Mouse (Mus musculus): ENCODE measurements around the gene Tagln2. TPM values are rescaled to one million over a fixed set of nuclear protein-coding genes. Genes with fewer than 3 reads are reported as not detected.
A peak's percentile ranks its signal among the peaks of the same experiment; 100 is the strongest.

Tagln2 gene
- polyA plus RNA-seq, 3 experiments from 2014 or later, result 260 to 650 (median 280) TPM

- peak; percentile 53 for ATAC-seq
These were observed 26.7 kb downstream of the Tagln2 start for GRCm38 (mm10) chr1:172526380-172527081.

GRCm38 (mm10) chr1:172527431-172527830, 27.6 kb downstream of the Tagln2 start:
- no peak for ATAC-seq

GRCm38 (mm10) chr1:172528701-172529100, 28.9 kb downstream of the Tagln2 start:
- peak; percentile 74 for ATAC-seq

- no peak for ATAC-seq
These were observed 30.8 kb downstream of the Tagln2 start for GRCm38 (mm10) chr1:172530544-172531220.

- ATAC-seq, result no peak
These were observed 32.7 kb downstream of the Tagln2 start for GRCm38 (mm10) chr1:172532551-172532950.

- ATAC-seq, result no peak
These were observed 35.3 kb downstream of the Tagln2 start for GRCm38 (mm10) chr1:172535116-172535515.

GRCm38 (mm10) chr1:172539827-172540226, 40.0 kb downstream of the Tagln2 start:
- no peak for ATAC-seq

- ATAC-seq, result no peak
These were observed 40.5 kb downstream of the Tagln2 start for GRCm38 (mm10) chr1:172540283-172540820.

- ATAC-seq, result no peak
These were observed 46.2 kb downstream of the Tagln2 start for GRCm38 (mm10) chr1:172546062-172546461.

- peak; percentile 84 for ATAC-seq
These were observed 48.7 kb downstream of the Tagln2 start for GRCm38 (mm10) chr1:172548501-172548900.

GRCm38 (mm10) chr1:172549314-172549713, 49.5 kb downstream of the Tagln2 start:
- ATAC-seq, result no peak

- no peak for ATAC-seq
These were observed 49.9 kb downstream of the Tagln2 start for GRCm38 (mm10) chr1:172549717-172550116.

GRCm38 (mm10) chr1:172550551-172550951, 50.7 kb downstream of the Tagln2 start:
- peak; percentile 80 for ATAC-seq

GRCm38 (mm10) chr1:172551009-172551408, 51.2 kb downstream of the Tagln2 start:
- no peak for ATAC-seq

GRCm38 (mm10) chr1:172552623-172553022, 52.8 kb downstream of the Tagln2 start:
- no peak for ATAC-seq

- no peak for ATAC-seq
These were observed 55.8 kb downstream of the Tagln2 start, which contains the start of gene Vsig8 for GRCm38 (mm10) chr1:172555638-172556037. Gene Vsig8 (plus strand): TSS chr1:172555938.

Other genes starting within 250 kb of the Tagln2 start
- not detected for gene Atp1a4, start 241.6 kb upstream of the Tagln2 start, polyA plus RNA-seq (2017; shearing (Covaris generic))
- gene Igsf8, start 238.4 kb upstream of the Tagln2 start, polyA plus RNA-seq (2017; shearing (Covaris generic)), result 1 to 10 TPM; 3.8 to 5.4 (median 5.2) TPM
- gene Atp1a2, start 202.0 kb upstream of the Tagln2 start, polyA plus RNA-seq (2017; shearing (Covaris generic)), result under 1 TPM in 2 of 3 experiments, not detected in 1; 0.12 to 0.52 TPM
- not detected for gene Kcnj9, start 170.7 kb upstream of the Tagln2 start, polyA plus RNA-seq (2017; shearing (Covaris generic))
- under 1 TPM in 1 of 3 experiments, not detected in 2; 0.12 TPM for gene Kcnj10, start 158.8 kb upstream of the Tagln2 start, polyA plus RNA-seq (2017; shearing (Covaris generic))
- gene Pigm, start 123.5 kb upstream of the Tagln2 start, polyA plus RNA-seq (2017; shearing (Covaris generic)), result 1 to 10 TPM; 4.9 to 6.3 (median 5.7) TPM
- under 1 TPM in 2 of 3 experiments, not detected in 1; 0.36 to 0.61 TPM for gene Slamf9, start 24.7 kb upstream of the Tagln2 start, polyA plus RNA-seq (2017; shearing (Covaris generic))
- 1 to 10 TPM in 1 of 3 experiments, under 1 TPM in 1, not detected in 1; 0.50 to 1.4 TPM for gene Igsf9, start 18.3 kb upstream of the Tagln2 start, polyA plus RNA-seq (2017; shearing (Covaris generic))
- 1 to 10 TPM in 2 of 3 experiments, under 1 TPM in 1; 0.43 to 1.5 (median 1.2) TPM for gene Cfap45, start 20.8 kb downstream of the Tagln2 start, polyA plus RNA-seq (2017; shearing (Covaris generic))
- gene Vsig8, start 55.9 kb downstream of the Tagln2 start, polyA plus RNA-seq (2017; shearing (Covaris generic)), result not detected
- 1 to 10 TPM in 2 of 3 experiments, under 1 TPM in 1; 0.40 to 1.6 (median 1.1) TPM for gene Slamf8, start 90.5 kb downstream of the Tagln2 start, polyA plus RNA-seq (2017; shearing (Covaris generic))
- under 1 TPM in 1 of 3 experiments, not detected in 2; 0.28 TPM for gene Fcrl6, start 102.5 kb downstream of the Tagln2 start, polyA plus RNA-seq (2017; shearing (Covaris generic))
- 1 to 10 TPM; 5.1 to 9.2 (median 5.5) TPM for gene Dusp23, start 132.9 kb downstream of the Tagln2 start, polyA plus RNA-seq (2017; shearing (Covaris generic))
- gene Crp, start 198.0 kb downstream of the Tagln2 start, polyA plus RNA-seq (2017; shearing (Covaris generic)), result not detected

Data from inflammation-experienced regulatory T-cells, adult 6 months (primary cell).